Mouse (Mus musculus) gastrocnemius, postnatal 10 days (tissue): Measurements from ENCODE around the gene Clps. TPM values are rescaled to one million over a fixed set of nuclear protein-coding genes. Genes with fewer than 3 reads are reported as not detected.

Experiments used
- DNase-seq: peaks from one replicate; pipeline ENCODE4 v3.0.0; 2021; ENCODE audit warnings: mixed read lengths
- total RNA-seq, 2 experiments: library from RNA; stranded (reverse); gene quantifications; 2 replicates each; pipeline ENCODE4 v1.2.3; 2021

Gene Clps
- total RNA-seq, 2 experiments from 2014 or later = not detected

DNA sequence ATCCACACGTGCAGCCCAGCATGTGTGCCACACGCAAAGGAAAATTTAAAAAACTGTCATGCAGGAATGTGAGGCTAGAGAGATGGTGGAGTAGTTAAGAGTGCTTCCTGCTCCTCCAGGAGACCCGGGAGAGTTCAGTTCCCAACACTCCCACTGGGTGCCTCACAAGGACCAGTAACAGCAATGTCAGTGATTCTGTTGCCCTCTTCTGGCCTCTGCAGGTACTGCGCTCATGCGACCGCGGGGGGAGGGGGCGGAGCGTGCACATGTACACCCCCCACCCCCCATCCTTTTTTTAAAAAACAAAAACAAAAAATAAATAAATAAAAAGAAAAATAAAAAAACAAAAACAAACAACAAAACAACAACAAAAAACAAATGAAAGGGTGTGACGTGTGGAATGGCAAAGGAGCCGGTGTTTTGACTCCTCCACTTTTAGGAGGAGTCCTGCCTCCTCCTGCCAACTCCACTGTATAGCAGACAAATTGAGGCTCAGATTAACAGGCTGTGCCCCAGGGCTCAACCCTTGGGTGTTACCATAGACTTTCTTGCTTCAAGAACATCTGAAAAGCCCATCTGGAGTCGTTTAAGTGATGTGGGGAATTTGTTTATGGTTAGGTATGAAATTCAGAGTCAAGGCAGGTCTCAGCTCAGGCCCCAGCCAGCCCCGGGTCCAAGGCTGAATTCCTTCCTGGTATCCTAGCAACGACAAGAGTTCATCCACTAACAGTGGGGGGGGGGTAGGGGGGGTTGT is 7.3 kb downstream of the Clps start:
- DNase-seq = peak; percentile 68

- DNase-seq = no peak
Observed at GRCm38 (mm10) chr17:28549111-28549510, 11.5 kb downstream of the Clps start, which contains the start of gene Clpsl2. Gene Clpsl2 (plus strand): TSS chr17:28549411.

DNA sequence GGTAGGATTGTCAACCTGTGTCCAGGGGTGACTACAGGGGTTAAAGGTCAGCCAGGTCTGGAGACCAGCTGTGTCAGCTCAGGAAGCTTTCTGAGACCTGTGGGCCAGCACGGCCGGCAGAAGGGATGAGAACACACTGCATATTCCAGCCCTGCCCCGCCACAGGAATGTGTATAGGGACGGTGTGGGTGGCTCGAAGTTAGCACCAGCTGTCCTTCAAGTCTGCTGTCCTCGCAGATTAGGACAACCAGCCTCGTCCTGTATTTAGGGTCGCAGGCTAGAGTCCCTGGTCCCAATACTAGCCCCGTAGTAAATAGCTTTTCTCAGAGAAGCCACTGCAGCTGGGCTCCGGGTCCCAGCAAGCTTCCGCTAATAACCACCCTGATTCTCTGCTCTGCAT is 12.0 kb downstream of the Clps start:
- DNase-seq = no peak

- no peak for DNase-seq
Observed at GRCm38 (mm10) chr17:28546925-28547324, 13.6 kb downstream of the Clps start.

DNA sequence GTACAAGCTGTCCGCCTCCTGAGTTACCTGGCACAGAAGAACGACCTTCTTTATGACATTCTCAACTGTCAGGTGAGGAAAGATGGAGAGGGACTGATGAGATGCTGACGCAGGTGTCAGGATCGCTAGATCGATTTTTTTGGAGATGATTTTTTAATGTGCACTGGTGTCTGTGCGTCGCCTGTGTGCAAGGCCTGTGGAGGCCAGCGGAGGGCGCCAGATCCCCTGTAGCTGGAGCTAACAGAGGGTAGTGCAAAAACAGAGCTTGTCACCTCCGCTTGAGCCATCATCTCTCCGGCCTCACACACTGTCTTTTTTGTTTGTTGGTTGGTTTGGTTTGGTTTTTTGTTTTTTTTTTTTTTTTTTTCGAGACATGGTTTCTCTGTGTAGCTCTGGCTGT is 22.7 kb downstream of the Clps start:
- no peak for DNase-seq

DNA sequence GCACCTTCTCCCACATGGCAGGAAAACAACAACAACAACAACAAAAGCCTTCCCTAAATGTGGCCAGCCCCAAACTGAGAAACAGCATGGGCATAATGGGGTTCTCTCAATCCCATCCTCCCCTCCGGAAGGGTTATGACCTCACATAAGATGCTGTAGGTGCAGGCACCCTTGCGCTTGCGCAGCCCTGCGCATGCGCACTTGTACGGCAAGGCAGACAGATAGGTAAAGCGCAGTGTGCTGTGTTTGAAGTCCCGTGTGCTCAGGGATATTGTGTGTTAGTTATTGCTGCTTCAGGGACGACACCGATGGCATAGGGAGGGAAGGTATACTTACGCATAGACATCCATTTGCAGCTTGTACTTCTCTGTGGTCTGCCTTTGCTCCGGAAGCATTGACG is 27.2 kb downstream of the Clps start:
- no peak for DNase-seq

GRCm38 (mm10) chr17:28532557-28532956 is 28.0 kb downstream of the Clps start:
- no peak for DNase-seq

DNA sequence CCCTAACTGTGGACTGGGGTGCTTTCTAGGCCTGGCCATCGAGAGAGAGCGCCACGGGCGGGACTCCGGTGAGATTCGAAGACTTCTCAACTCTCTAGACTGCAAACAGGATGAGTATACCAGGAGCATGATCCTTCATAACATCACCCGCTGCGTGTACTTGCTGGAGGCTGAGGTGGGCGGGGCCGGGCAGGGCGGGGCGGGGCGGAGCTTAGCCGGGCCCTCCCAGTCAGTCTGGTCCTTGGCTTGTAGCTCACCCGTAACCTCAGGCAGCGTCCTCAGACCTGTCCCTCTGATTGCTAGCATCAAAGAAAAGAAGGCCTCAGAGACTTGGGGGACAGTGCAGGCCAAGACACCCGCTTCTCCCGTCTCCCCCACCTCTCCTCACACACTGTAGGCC is 28.6 kb downstream of the Clps start:
- no peak for DNase-seq

DNA sequence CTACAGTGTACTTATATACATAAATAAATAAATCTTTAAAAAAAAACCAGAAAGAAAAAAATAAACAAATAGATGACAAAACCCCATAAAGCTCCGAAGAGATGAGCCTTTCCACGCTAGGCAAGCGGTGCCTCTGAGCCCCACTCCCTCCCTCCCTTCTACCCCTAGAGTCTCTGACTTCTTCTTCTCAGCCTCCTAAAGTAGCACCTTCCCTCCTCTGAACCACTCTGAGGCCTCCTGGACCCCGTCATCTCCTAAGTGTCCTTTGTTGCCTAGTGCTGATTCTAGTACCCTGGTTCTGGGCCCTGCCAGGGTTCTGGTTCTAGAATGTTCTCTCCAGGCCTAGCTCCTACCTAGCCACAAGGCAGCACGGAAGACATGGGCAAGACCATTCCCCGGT is 30.1 kb downstream of the Clps start, which contains the start of gene Armc12:
Armc12 (plus strand) TSS at position 301 of the 400 bp plus-strand sequence.
- no peak for DNase-seq

GRCm38 (mm10) chr17:28529116-28529515 is 31.4 kb downstream of the Clps start:
- no peak for DNase-seq

DNA sequence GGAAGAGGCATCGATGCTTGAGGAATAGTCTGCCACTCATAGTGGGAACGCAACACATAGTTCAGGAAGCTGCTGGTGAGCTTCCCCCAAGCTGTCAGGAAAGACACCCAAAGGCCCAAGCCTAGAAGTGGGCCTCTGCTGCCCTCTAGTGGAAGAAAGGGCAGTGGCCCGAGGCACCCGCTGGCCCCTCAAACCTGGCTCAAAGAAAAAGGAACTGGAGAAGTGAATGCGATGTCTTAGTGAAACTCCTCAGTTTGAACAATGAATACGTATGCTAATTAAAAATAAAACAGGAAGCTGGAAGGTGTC is 32.6 kb downstream of the Clps start:
- peak; percentile 88 for DNase-seq

- peak; percentile 53 for DNase-seq
Observed at GRCm38 (mm10) chr17:28527184-28528042, 33.2 kb downstream of the Clps start.

GRCm38 (mm10) chr17:28524831-28525430 is 35.6 kb downstream of the Clps start:
- no peak for DNase-seq

- no peak for DNase-seq
Observed at GRCm38 (mm10) chr17:28524009-28524695, 36.4 kb downstream of the Clps start.

- DNase-seq = no peak
Observed at GRCm38 (mm10) chr17:28523355-28524008, 37.1 kb downstream of the Clps start.

GRCm38 (mm10) chr17:28522623-28523354 is 37.8 kb downstream of the Clps start:
- peak; percentile 76 for DNase-seq

DNA sequence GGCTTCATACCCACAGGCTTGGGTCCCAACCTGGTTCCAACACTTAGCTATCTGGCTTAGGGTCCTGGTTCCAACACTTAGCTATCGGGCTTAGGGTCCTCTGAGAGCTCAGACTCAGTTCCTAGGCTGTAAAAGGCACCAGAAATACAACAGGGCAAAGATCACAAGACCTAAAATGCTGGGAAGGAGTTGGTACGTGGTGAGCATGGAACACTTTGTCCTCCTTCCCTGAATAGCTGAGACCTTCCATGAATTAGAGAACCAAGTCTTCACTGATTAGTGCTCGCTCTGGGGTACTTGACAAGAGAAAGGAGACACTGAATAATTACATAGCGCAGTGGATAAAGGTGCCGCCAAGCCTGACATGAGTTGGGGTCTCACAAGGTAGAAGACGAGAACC is 38.6 kb downstream of the Clps start:
- DNase-seq = no peak

- no peak for DNase-seq
Observed at GRCm38 (mm10) chr17:28521071-28521726, 39.4 kb downstream of the Clps start.

DNA sequence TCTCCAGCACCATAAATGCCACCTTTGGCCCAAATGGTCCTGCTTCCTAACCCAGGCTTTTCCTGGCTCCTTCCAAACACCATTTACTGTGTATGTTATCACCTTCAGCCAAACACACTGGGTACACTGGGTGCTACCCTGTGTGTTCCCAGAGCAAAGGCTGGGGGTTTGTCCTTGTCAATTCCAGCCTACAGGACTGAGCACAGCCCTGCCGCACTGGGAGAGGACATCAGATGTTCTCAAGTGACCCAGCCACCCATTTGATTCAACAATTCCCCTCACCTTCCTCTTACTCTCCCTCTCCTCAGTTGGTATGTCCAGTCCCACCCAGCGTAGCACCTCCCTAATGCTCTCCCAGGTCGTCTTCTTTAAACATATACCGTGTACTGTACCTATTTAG is 40.0 kb downstream of the Clps start:
- DNase-seq = no peak

DNA sequence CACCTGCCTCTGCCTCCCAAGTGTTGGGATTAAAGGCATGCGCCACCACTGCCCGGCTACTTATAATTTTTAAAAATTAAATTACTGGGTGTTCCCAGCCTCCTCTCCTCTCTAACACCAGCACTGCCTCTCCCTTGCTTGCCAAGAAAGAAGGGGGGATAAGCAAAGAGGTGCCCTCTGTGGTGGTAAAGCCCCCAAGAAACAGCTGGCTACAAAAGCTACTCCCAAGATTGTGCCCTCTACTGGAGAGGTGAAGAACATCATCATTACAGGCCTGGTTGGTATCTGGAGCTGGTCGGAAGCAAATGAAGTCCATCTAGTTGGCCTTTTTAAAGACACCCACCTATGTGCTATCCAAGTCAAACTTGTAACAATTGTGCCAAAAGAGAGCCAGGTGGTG is 40.7 kb downstream of the Clps start:
- no peak for DNase-seq

DNA sequence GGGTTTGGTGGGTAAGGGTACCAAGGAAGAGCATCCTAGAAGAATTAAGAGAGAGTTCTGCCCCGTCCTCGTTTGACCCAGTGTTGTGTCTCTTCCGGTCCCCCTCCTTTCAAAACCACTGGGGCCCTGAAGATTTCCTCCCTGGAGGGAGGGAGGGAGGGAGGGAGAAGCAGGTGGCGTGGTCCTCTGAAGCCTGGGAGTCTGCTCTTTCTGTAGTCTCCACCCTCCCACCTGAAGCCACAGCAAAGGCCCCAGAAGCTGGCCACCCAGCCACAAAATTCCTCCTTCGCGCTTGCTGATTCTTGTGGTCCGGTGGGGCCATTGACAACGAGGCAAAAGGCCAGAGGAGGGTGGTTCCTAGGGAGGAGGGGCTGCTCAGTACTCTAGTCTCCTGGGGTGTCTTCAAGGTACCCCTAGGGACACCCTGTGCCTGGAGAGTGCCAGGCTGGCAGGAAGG is 41.9 kb downstream of the Clps start:
- DNase-seq = no peak
